Mouse (Mus musculus) left cerebral cortex, adult 2 months (tissue): ENCODE measurements around the gene Plscr2. TPM values are rescaled to one million over a fixed set of nuclear protein-coding genes. Genes with fewer than 3 reads are reported as not detected.

Experiments
- DNase-seq, 2 experiments: peaks; one replicate each; pipeline ENCODE4 v3.0.0; 2021 to 2022; ENCODE audit warnings: low spot score in 2 of 2, mixed read lengths in 1 of 2; ENCODE audit errors: extremely low spot score in 1 of 2
- H3K27ac ChIP-seq: fragments of 200-600 bp; 2 replicates; pipeline ENCODE4 v1.8.1; 2022
- H3K4me3 ChIP-seq: fragments of 200-600 bp; 2 replicates; pipeline ENCODE4 v1.8.1; 2022
- CTCF ChIP-seq: fragments of 200-600 bp; IDR thresholded peaks from 2 replicates; pipeline ENCODE4 v1.8.1; 2022; ENCODE audit warnings: antibody characterized with exemption, mild to moderate bottlenecking, moderate library complexity
- intact Hi-C: fragments of 180-260 bp; cut with DNase I; formaldehyde crosslinking; loops from one replicate; pipeline ENCODE4 v1.15.1; 2025
- long read RNA-seq, 2 experiments: library from polyadenylated mRNA; stranded (forward); transcript quantifications; one replicate each; pipeline ENCODE4 v2.0.0; 2021; ENCODE audit warnings: borderline mapping rate in 2 of 2
- total RNA-seq, 2 experiments: library from RNA; stranded (reverse); gene quantifications; 2 replicates each; pipeline ENCODE4 v1.2.3; 2021

Plscr2 gene
- total RNA-seq = 1 to 10 TPM; 1.9 to 2.4 TPM
- long read RNA-seq, experiment 1, partial matches to known transcripts = 0 of 5 reads
- long read RNA-seq, experiment 1, other reads (novel, unspliced or antisense) = 1 of 5 reads
- long read RNA-seq, experiment 2, partial matches to known transcripts = 0 of 1 reads
- long read RNA-seq, experiment 2, other reads (novel, unspliced or antisense) = 0 of 1 reads

GRCm38 (mm10) chr9:92275486-92276207 is at the start of gene Plscr2:
Gene Plscr2, plus strand, starts transcription at chr9:92275602.
- H3K4me3 ChIP-seq = peak within 1 kb of the TSS; percentile 11; the same call in 1 of the 2 replicates
- TF ChIP-seq CTCF = no peak
- intact Hi-C loops = no loop called here
- H3K27ac ChIP-seq = peak within 1 kb of the TSS; percentile 61
- DNase-seq = no peak

- H3K27ac ChIP-seq = no peak overlapping the region
- DNase-seq = no peak
- no peak for TF ChIP-seq CTCF
- intact Hi-C loops = no loop called here
- H3K4me3 ChIP-seq = no peak overlapping the region
These were observed 49.2 kb upstream of the Plscr2 start for GRCm38 (mm10) chr9:92226127-92226655.

GRCm38 (mm10) chr9:92226795-92227194 is 48.6 kb upstream of the Plscr2 start:
- no peak overlapping the region for H3K27ac ChIP-seq
- no peak for TF ChIP-seq CTCF
- no peak for DNase-seq
- no peak overlapping the region for H3K4me3 ChIP-seq
- intact Hi-C loops = no loop called here

- no peak overlapping the region for H3K27ac ChIP-seq
- intact Hi-C loops = no loop called here
- no peak overlapping the region for H3K4me3 ChIP-seq
- no peak for TF ChIP-seq CTCF
- no peak for DNase-seq
These were observed 46.3 kb upstream of the Plscr2 start for GRCm38 (mm10) chr9:92228867-92229832.

GRCm38 (mm10) chr9:92229833-92230205 is 45.6 kb upstream of the Plscr2 start:
- no peak for TF ChIP-seq CTCF
- intact Hi-C loops = no loop called here
- no peak for DNase-seq
- Histone ChIP-seq H3K4me3 (no peak overlapping the region), H3K27ac (no peak overlapping the region)

GRCm38 (mm10) chr9:92234901-92235458 is 40.4 kb upstream of the Plscr2 start:
- Histone ChIP-seq H3K27ac (no peak overlapping the region), H3K4me3 (no peak overlapping the region)
- intact Hi-C loops = no loop called here
- TF ChIP-seq CTCF = no peak
- no peak for DNase-seq

GRCm38 (mm10) chr9:92248773-92249446 is 26.5 kb upstream of the Plscr2 start:
- no peak overlapping the region for H3K4me3 ChIP-seq
- DNase-seq = no peak
- TF ChIP-seq CTCF = no peak
- no peak overlapping the region for H3K27ac ChIP-seq
- intact Hi-C loops = no loop called here

GRCm38 (mm10) chr9:92249447-92249852 is 26.0 kb upstream of the Plscr2 start, which contains the start of gene Plscr1:
Gene Plscr1, plus strand, starts transcription at chr9:92249750.
- H3K4me3 ChIP-seq = peak within 1 kb of the TSS; percentile 55
- no peak for TF ChIP-seq CTCF
- DNase-seq = no peak
- intact Hi-C loops = no loop called here
- H3K27ac ChIP-seq = peak within 1 kb of the TSS; percentile 44

- peak overlapping the region; percentile 55 for H3K4me3 ChIP-seq
- TF ChIP-seq CTCF = no peak; the same call in 1 of the 2 replicates
- intact Hi-C loops = no loop called here
- H3K27ac ChIP-seq = peak overlapping the region; percentile 44
- DNase-seq = peak; percentile 27 to 37
These were observed 25.2 kb upstream of the Plscr2 start for GRCm38 (mm10) chr9:92249987-92250772.

GRCm38 (mm10) chr9:92252718-92253117 is 22.7 kb upstream of the Plscr2 start:
- Histone ChIP-seq H3K4me3 (no peak overlapping the region), H3K27ac (no peak overlapping the region)
- no peak for TF ChIP-seq CTCF
- DNase-seq = no peak
- intact Hi-C loops = no loop called here
